Mouse (Mus musculus) lung, embryonic 16.5 days (tissue): ENCODE measurements around the gene Snrnp40. TPM values are rescaled to one million over a fixed set of nuclear protein-coding genes. Genes with fewer than 3 reads are reported as not detected.
A peak's percentile ranks its signal among the peaks of the same experiment; 100 is the strongest.

Experiments used
- ATAC-seq: fragments of 200-750 bp; cut with Nextera tagmentation; 2 replicates; pipeline ENCODE4 v1.8.0; 2017; ENCODE audit warnings: low read depth, mild to moderate bottlenecking, moderate library complexity
- H3K27ac ChIP-seq: fragments of 300-500 bp; sonication (generic); 2 replicates; pipeline ENCODE4 v1.5.1; 2014; ENCODE audit warnings: mild to moderate bottlenecking, control low read depth, low read length
- H3K27me3 ChIP-seq: fragments of 300-500 bp; sonication (generic); 2 replicates; pipeline ENCODE4 v1.6.1; 2014; ENCODE audit warnings: low read depth, low read length, mixed read lengths; ENCODE audit not compliant: control insufficient read depth, insufficient read depth
- H3K36me3 ChIP-seq: fragments of 300-500 bp; sonication (generic); 2 replicates; pipeline ENCODE4 v1.6.1; 2014; ENCODE audit warnings: low read length; ENCODE audit not compliant: control insufficient read depth, insufficient read depth
- H3K4me1 ChIP-seq: fragments of 300-500 bp; sonication (generic); replicated peaks from 2 replicates; pipeline ENCODE4 v1.6.1; 2014; ENCODE audit warnings: low read length, mixed read lengths; ENCODE audit not compliant: control insufficient read depth, insufficient read depth
- H3K4me2 ChIP-seq: fragments of 300-500 bp; sonication (generic); 2 replicates; pipeline ENCODE4 v1.6.1; 2014; ENCODE audit warnings: low read depth, low read length, control low read depth
- H3K4me3 ChIP-seq: fragments of 300-500 bp; sonication (generic); 2 replicates; pipeline ENCODE4 v1.5.1; 2014; ENCODE audit warnings: mild to moderate bottlenecking, low read length, control low read depth
- H3K9ac ChIP-seq: fragments of 300-500 bp; sonication (generic); 2 replicates; pipeline ENCODE4 v1.6.1; 2014; ENCODE audit warnings: low read length, control low read depth
- H3K9me3 ChIP-seq: fragments of 300-500 bp; sonication (generic); 2 replicates; pipeline ENCODE4 v1.6.1; 2016; ENCODE audit warnings: low read length; ENCODE audit not compliant: control insufficient read depth
- WGBS: fragments of 180-500 bp; shearing (Covaris S2); extraction: QIAGEN DNeasy Blood & Tissue Kit; methylation state at CpG from one replicate; pipeline ENCODE4 v1.1.7; 2014; 5-methylcytosine and 5-hydroxymethylcytosine counted together
- polyA plus RNA-seq: library from polyadenylated mRNA; unstranded; fragments of >200 nt; fragmentation: Nextera tagmentation; extraction: Ambion mirVana; gene quantifications from 2 replicates; pipeline ENCODE4 v1.2.1, GENCODE M21; 2015

The Snrnp40 gene
- polyA plus RNA-seq: 135 and 138 TPM in 2 replicates

GRCm38 (mm10) chr4:130359486-130360237 is at the start of gene Snrnp40, which contains the start of gene Zcchc17:
Gene Snrnp40 (plus strand): TSS chr4:130360132.
Gene Zcchc17 (minus strand): TSS chr4:130359943.
- ATAC-seq: peak; percentile 99
- Histone ChIP-seq H3K9ac (peak within 1 kb of the TSS; percentile 98), H3K4me1 (peaks cover 15% of the 10 kb centered on the region), H3K4me3 (peak within 1 kb of the TSS; percentile 99), H3K27me3 (no peaks in the 10 kb centered on the region), H3K27ac (peak within 1 kb of the TSS; percentile 82), H3K36me3 (peaks cover 13% of the 10 kb centered on the region), H3K4me2 (peak within 1 kb of the TSS; percentile 85), H3K9me3 (0 out of 2 replicates have a peak, but pooled peaks cover 2% of the 10 kb centered on the region)
- WGBS: under 1% methylated on average over 45 of the region's 49 CpGs

DNA sequence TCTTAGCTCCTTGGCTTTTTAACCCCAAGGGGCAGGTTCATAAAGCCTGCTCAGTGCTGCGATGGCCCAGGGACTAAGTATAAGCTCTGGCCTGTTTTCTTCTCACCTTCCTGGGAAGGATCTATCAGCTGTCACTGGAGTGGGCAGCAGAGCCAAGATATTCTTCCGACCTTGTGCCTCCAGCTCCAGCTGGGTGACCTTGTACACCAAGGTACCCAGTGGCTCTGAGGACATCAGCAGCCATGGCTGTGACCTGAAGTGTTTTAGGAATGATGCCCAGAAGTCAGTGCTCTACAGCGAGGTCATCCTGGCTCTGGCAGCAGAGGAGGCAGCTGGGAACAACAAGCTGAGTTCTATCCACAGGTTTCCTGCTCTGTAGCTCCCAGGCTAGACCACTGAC is 47.4 kb upstream of the Snrnp40 start:
- 77% methylated on average over 3 of the region's 3 CpGs for WGBS
- peaks cover 2% of the 10 kb centered on the region; the same call in 1 of the 2 replicates for H3K36me3 ChIP-seq
- no peak overlapping the region for H3K4me3 ChIP-seq
- H3K27me3 ChIP-seq: peaks cover 21% of the 10 kb centered on the region
- H3K9ac ChIP-seq: no peak overlapping the region
- H3K9me3 ChIP-seq: no peaks in the 10 kb centered on the region
- no peak overlapping the region for H3K27ac ChIP-seq
- peaks cover 24% of the 10 kb centered on the region for H3K4me1 ChIP-seq
- no peak for ATAC-seq
- H3K4me2 ChIP-seq: no peak overlapping the region

GRCm38 (mm10) chr4:130313552-130313951 is 46.4 kb upstream of the Snrnp40 start:
- Histone ChIP-seq H3K4me2 (no peak overlapping the region), H3K36me3 (peaks cover 2% of the 10 kb centered on the region; the same call in 1 of the 2 replicates), H3K4me3 (no peak overlapping the region), H3K27ac (no peak overlapping the region), H3K9ac (no peak overlapping the region), H3K4me1 (peaks cover 17% of the 10 kb centered on the region), H3K9me3 (no peaks in the 10 kb centered on the region), H3K27me3 (peaks cover 14% of the 10 kb centered on the region)
- 93% methylated on average over 4 of the region's 4 CpGs for WGBS
- ATAC-seq: no peak

DNA sequence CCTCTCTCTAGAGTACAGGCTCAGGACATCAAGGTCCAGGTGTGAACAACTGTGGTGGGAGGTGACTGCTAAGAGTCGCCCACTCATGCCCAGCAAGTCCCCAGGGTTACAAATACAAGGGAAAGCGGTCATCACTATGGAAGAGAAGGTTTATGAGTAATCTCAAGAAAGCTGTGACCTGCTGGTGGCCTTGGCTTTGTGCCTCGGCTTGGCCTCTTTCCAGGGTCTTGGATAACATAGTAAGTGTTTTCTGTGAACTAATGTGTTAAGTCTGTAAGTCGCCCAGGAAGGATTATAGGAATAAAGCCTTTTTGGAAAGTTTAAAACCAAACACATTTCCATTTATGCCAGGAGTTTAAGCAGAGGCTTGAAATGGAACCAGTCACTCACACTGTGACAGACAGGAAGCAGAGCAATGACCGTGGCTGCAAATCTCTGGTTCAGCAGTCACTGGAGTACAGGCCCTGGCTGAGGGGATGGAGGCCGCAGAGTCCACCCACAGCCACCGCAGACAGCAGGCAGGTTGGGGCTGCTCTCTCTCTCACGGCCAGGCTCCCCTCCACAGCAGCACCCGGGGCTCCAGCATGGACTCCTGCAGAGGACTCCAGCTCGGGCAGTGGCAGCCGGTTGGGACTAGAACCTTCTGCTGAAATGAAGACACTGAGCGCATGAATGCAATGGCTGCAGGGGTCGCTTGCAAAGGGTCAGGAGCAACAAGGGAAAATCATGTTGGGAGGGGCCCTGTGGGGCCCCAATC is 44.0 kb upstream of the Snrnp40 start:
- Histone ChIP-seq H3K9ac (peak overlapping the region; percentile 22; the same call in 1 of the 2 replicates), H3K4me3 (no peak overlapping the region), H3K4me2 (no peak overlapping the region), H3K9me3 (no peaks in the 10 kb centered on the region), H3K4me1 (peaks cover 17% of the 10 kb centered on the region), H3K27me3 (no peaks in the 10 kb centered on the region), H3K36me3 (peaks cover 5% of the 10 kb centered on the region), H3K27ac (peak overlapping the region; percentile 40; the same call in 1 of the 2 replicates)
- ATAC-seq: peak; percentile 48
- WGBS: 50% methylated on average over 13 of the region's 13 CpGs

DNA sequence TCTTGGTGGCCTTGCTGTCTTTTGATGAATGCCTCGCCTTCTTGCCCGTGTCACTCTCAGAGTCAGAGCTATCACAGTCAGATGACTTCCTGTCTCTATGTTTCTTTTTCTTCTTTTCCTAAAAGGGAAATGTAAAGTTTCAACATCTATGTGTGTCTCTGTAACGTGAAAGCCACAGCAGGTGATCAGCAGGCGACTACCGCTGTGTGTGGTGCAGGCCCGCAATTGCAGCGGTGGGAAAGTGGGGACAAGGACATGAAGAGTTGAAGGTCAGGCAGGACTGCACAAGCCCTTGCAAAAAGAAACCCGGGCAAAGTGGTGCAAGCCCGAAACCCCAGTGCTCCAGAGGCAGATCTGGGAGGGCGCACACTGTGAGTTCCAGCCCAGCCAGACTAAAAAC is 43.2 kb upstream of the Snrnp40 start:
- 71% methylated on average over 10 of the region's 10 CpGs for WGBS
- peaks cover 17% of the 10 kb centered on the region for H3K4me1 ChIP-seq
- H3K27ac ChIP-seq: no peak overlapping the region
- H3K27me3 ChIP-seq: no peaks in the 10 kb centered on the region
- ATAC-seq: no peak
- H3K9me3 ChIP-seq: no peaks in the 10 kb centered on the region
- H3K9ac ChIP-seq: no peak overlapping the region
- peaks cover 6% of the 10 kb centered on the region for H3K36me3 ChIP-seq
- H3K4me3 ChIP-seq: no peak overlapping the region
- no peak overlapping the region for H3K4me2 ChIP-seq

DNA sequence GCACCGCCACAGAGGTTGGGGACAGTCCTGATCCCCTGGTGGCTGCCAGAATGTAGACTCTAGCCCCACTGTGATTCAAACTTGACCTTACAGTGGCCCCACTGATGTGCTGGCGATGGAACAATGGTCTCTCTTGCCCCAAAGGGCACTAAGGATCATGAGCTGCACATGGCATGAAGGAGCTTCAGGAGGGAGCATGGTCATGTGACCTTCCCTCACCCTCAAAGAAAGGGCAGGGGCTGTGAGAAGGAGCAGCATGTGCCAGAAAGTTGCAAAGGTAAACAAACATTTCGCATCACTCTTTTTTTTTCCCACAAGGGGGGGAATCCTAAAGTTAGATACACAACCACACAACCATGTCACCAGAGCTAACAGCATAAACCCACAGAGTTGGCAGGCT is 41.8 kb upstream of the Snrnp40 start:
- Histone ChIP-seq H3K4me1 (peaks cover 17% of the 10 kb centered on the region), H3K9me3 (no peaks in the 10 kb centered on the region), H3K27ac (no peak overlapping the region), H3K9ac (no peak overlapping the region), H3K4me2 (no peak overlapping the region), H3K27me3 (no peaks in the 10 kb centered on the region), H3K36me3 (peaks cover 9% of the 10 kb centered on the region), H3K4me3 (no peak overlapping the region)
- 58% methylated on average over 3 of the region's 3 CpGs for WGBS
- no peak for ATAC-seq

DNA sequence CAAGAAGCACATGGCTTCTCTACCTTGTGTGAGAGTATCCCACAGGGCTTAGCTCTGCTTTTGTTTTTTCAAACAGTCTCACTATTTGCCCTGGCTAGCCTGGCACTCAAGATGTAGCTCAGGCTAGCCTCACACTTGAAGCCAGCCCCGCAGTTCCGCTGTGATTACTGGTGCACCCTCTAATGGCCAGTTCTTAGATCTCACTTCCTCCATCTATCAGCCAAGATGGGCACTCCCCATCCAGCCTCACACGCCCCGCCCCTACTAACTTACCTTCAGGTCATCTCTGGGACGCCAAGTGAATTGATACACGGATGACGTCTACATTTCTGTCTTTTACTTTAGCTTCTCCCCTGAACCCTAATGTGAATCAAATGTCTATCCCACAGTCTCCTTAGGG is 40.4 kb upstream of the Snrnp40 start:
- 84% methylated on average over 7 of the region's 7 CpGs for WGBS
- Histone ChIP-seq H3K4me2 (no peak overlapping the region), H3K36me3 (peaks cover 9% of the 10 kb centered on the region), H3K9me3 (no peaks in the 10 kb centered on the region), H3K27me3 (no peaks in the 10 kb centered on the region), H3K4me3 (no peak overlapping the region), H3K4me1 (peaks cover 17% of the 10 kb centered on the region), H3K27ac (no peak overlapping the region), H3K9ac (no peak overlapping the region)
- ATAC-seq: no peak

GRCm38 (mm10) chr4:130321640-130322039 is 38.3 kb upstream of the Snrnp40 start:
- Histone ChIP-seq H3K27ac (no peak overlapping the region), H3K9me3 (no peaks in the 10 kb centered on the region), H3K4me1 (peaks cover 4% of the 10 kb centered on the region), H3K36me3 (peaks cover 19% of the 10 kb centered on the region), H3K27me3 (no peaks in the 10 kb centered on the region), H3K9ac (no peak overlapping the region), H3K4me3 (no peak overlapping the region), H3K4me2 (no peak overlapping the region)
- no peak for ATAC-seq
- 85% methylated on average over 7 of the region's 7 CpGs for WGBS

GRCm38 (mm10) chr4:130322567-130322966 is 37.4 kb upstream of the Snrnp40 start:
- Histone ChIP-seq H3K27ac (no peak overlapping the region), H3K4me3 (no peak overlapping the region), H3K9ac (no peak overlapping the region), H3K27me3 (no peaks in the 10 kb centered on the region), H3K4me2 (no peak overlapping the region), H3K9me3 (no peaks in the 10 kb centered on the region), H3K36me3 (peaks cover 21% of the 10 kb centered on the region), H3K4me1 (no peaks in the 10 kb centered on the region)
- no peak for ATAC-seq
- WGBS: 69% methylated on average over 7 of the region's 7 CpGs
